Mouse (Mus musculus) thymus, adult 2 months (tissue): ENCODE results near the gene Rbms1. TPM values are rescaled to one million over a fixed set of nuclear protein-coding genes. Genes with fewer than 3 reads are reported as not detected.

Source experiments
- DNase-seq: peaks from one replicate; pipeline ENCODE4 v3.0.0; 2021
- H3K27ac ChIP-seq: fragments of 200-500 bp; 2 replicates; pipeline ENCODE4 v1.5.1; 2012; ENCODE audit warnings: low read length, control low read depth; ENCODE audit not compliant: control insufficient read depth, insufficient read depth
- H3K27me3 ChIP-seq: fragments of 200-500 bp; 2 replicates; pipeline ENCODE4 v1.6.1; 2012; ENCODE audit warnings: mild to moderate bottlenecking, low read length, moderate library complexity, mixed read lengths; ENCODE audit not compliant: control insufficient read depth, insufficient read depth
- H3K36me3 ChIP-seq: fragments of 200-500 bp; 2 replicates; pipeline ENCODE4 v1.6.1; 2012; ENCODE audit warnings: mild to moderate bottlenecking, low read length, moderate library complexity; ENCODE audit not compliant: control insufficient read depth, insufficient read depth
- H3K4me1 ChIP-seq: fragments of 200-500 bp; replicated peaks from 2 replicates; pipeline ENCODE4 v1.6.1; 2012; ENCODE audit warnings: low read length; ENCODE audit not compliant: control insufficient read depth, insufficient read depth
- H3K4me3 ChIP-seq: fragments of 200-500 bp; 2 replicates; pipeline ENCODE4 v1.5.1; 2012; ENCODE audit warnings: mild to moderate bottlenecking, low read length, control low read depth, moderate library complexity; ENCODE audit not compliant: control insufficient read depth, insufficient read depth
- CTCF ChIP-seq: fragments of 200-500 bp; IDR thresholded peaks from 2 replicates; pipeline ENCODE4 v1.5.1; 2012; ENCODE audit warnings: mild to moderate bottlenecking, control low read depth, low read length, moderate library complexity, borderline replicate concordance; ENCODE audit not compliant: control insufficient read depth, poor library complexity, insufficient read depth; ENCODE audit errors: extremely low read depth
- POLR2A ChIP-seq: fragments of 200-500 bp; IDR thresholded peaks from 2 replicates; pipeline ENCODE4 v1.6.1; 2012; ENCODE audit warnings: mild to moderate bottlenecking, low read length, control low read depth, moderate library complexity; ENCODE audit not compliant: control insufficient read depth, poor library complexity, insufficient read depth; ENCODE audit errors: extremely low read depth
- WGBS: fragments of 180-500 bp; shearing (Covaris S2); methylation state at CpG from one replicate; pipeline ENCODE4 v1.1.7; 2018; 5-methylcytosine and 5-hydroxymethylcytosine counted together
- polyA plus RNA-seq: library from polyadenylated mRNA; depleted of rRNA; stranded (reverse); fragments of >200 nt; gene quantifications from 2 replicates; pipeline ENCODE4 v1.2.3, GENCODE M21; 2012

The Rbms1 gene
- polyA plus RNA-seq, 1 experiment: 151 TPM

DNA sequence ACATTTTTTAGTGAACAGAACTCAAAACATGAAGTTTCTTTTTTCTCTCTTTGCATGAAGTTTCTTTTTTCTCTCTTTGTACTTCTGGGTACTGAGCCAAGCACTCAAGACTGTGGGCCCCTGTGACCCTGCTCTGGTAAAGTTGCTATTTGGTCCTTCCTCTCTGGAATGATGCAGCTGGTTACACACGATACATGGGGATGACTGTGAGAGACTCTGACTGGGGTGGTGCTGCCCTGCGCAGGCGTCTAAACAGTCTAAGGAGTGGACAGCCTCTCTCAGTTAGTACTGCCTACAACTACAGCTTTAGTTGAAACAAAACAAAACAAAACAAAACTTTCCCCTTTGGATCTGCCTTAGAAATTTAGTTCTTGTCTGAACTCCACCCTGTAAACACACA lies 111.1 kb downstream of the Rbms1 start:
- Histone ChIP-seq H3K27ac (no peak overlapping the region), H3K4me3 (no peak overlapping the region), H3K36me3 (no peaks in the 10 kb centered on the region), H3K27me3 (no peaks in the 10 kb centered on the region), H3K4me1 (peaks cover 4% of the 10 kb centered on the region)
- WGBS: 81% methylated on average over 3 of the region's 3 CpGs
- no peak for TF ChIP-seq POLR2A
- no peak for TF ChIP-seq CTCF
- no peak for DNase-seq

GRCm38 (mm10) chr2:60851057-60851718 lies 111.8 kb downstream of the Rbms1 start:
- TF ChIP-seq POLR2A: no peak
- Histone ChIP-seq H3K36me3 (no peaks in the 10 kb centered on the region), H3K4me3 (no peak overlapping the region), H3K27ac (no peak overlapping the region), H3K4me1 (peaks cover 4% of the 10 kb centered on the region), H3K27me3 (no peaks in the 10 kb centered on the region)
- DNase-seq: no peak
- WGBS: 91% methylated on average over 14 of the region's 14 CpGs

- TF ChIP-seq POLR2A (no peak), CTCF (no peak)
- Histone ChIP-seq H3K27ac (no peak overlapping the region), H3K27me3 (no peaks in the 10 kb centered on the region), H3K36me3 (no peaks in the 10 kb centered on the region), H3K4me3 (no peak overlapping the region), H3K4me1 (no peaks in the 10 kb centered on the region; the same call in 1 of the 2 replicates)
- no peak for DNase-seq
- 92% methylated on average over 4 of the region's 4 CpGs for WGBS
These were observed 114.5 kb downstream of the Rbms1 start for GRCm38 (mm10) chr2:60848478-60848877.

DNA sequence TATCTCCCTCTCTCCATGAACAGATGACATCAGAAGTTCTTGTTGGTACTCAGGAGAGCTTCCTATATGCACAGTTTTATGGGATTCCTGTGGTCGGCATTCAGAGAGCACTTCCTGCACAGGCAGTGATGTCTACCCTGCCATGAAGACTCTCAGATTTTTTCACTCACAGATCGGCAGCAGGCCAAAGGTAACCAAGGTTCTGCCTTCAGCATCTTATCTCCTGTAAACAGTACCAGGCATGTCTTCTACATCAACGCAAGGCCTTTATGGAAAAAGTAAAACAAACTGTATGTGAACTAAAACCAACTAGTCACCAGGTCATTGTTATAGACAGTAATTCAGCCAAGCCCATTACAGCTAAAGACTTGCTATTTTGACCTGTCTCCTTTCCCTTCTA lies 115.0 kb downstream of the Rbms1 start:
- Histone ChIP-seq H3K4me3 (no peak overlapping the region), H3K27me3 (no peaks in the 10 kb centered on the region), H3K36me3 (no peaks in the 10 kb centered on the region), H3K27ac (no peak overlapping the region), H3K4me1 (peaks cover under 1% of the 10 kb centered on the region; the same call in 1 of the 2 replicates)
- WGBS: 82% methylated on average over 3 of the region's 3 CpGs
- no peak for DNase-seq
- TF ChIP-seq POLR2A (no peak), CTCF (no peak)

GRCm38 (mm10) chr2:60845316-60845894 lies 117.6 kb downstream of the Rbms1 start:
- Histone ChIP-seq H3K36me3 (peaks cover 3% of the 10 kb centered on the region; the same call in 1 of the 2 replicates), H3K4me3 (no peak overlapping the region), H3K27ac (no peak overlapping the region), H3K27me3 (no peaks in the 10 kb centered on the region), H3K4me1 (peaks cover 2% of the 10 kb centered on the region; the same call in 1 of the 2 replicates)
- WGBS: 74% methylated on average over 5 of the region's 5 CpGs
- TF ChIP-seq CTCF (no peak), POLR2A (no peak)
- no peak for DNase-seq

GRCm38 (mm10) chr2:60844259-60844658 lies 118.7 kb downstream of the Rbms1 start:
- H3K27ac ChIP-seq: no peak overlapping the region
- H3K27me3 ChIP-seq: no peaks in the 10 kb centered on the region
- no peak overlapping the region for H3K4me3 ChIP-seq
- peaks cover 3% of the 10 kb centered on the region; the same call in 1 of the 2 replicates for H3K36me3 ChIP-seq
- H3K4me1 ChIP-seq: peaks cover 2% of the 10 kb centered on the region; the same call in 1 of the 2 replicates
- no peak for TF ChIP-seq POLR2A
- TF ChIP-seq CTCF: no peak
- 97% methylated on average over 1 of the region's 1 CpGs for WGBS
- no peak for DNase-seq
